Mouse (Mus musculus): ENCODE results near the gene Actn1.

The Actn1 gene

GRCm38 (mm10) chr12:80144846-80145245 is 115.3 kb downstream of the Actn1 start:
- DNase-seq (ENCODE audit: extremely low read depth, low read depth, low spot score) = no peak

- no peak for DNase-seq (ENCODE audit: extremely low read depth, low read depth, low spot score)
Observed at GRCm38 (mm10) chr12:80141470-80141869, 118.7 kb downstream of the Actn1 start.

- DNase-seq (ENCODE audit: extremely low read depth, low read depth, low spot score) = no peak
Observed at GRCm38 (mm10) chr12:80141011-80141410, 119.2 kb downstream of the Actn1 start.

GRCm38 (mm10) chr12:80137744-80138143 is 122.4 kb downstream of the Actn1 start:
- no peak for DNase-seq (ENCODE audit: extremely low read depth, low read depth, low spot score)

GRCm38 (mm10) chr12:80137246-80137645 is 122.9 kb downstream of the Actn1 start:
- no peak for DNase-seq (ENCODE audit: extremely low read depth, low read depth, low spot score)

- DNase-seq (ENCODE audit: extremely low read depth, low read depth, low spot score) = no peak
Observed at GRCm38 (mm10) chr12:80136264-80136930, 123.8 kb downstream of the Actn1 start.

- peak; percentile 68 for DNase-seq (ENCODE audit: extremely low read depth, low read depth, low spot score)
Observed at GRCm38 (mm10) chr12:80135173-80135572, 125.0 kb downstream of the Actn1 start.

GRCm38 (mm10) chr12:80133011-80133545 is 127.1 kb downstream of the Actn1 start:
- DNase-seq (ENCODE audit: extremely low read depth, low read depth, low spot score) = no peak

GRCm38 (mm10) chr12:80132250-80133003 is 127.7 kb downstream of the Actn1 start:
- no peak for DNase-seq (ENCODE audit: extremely low read depth, low read depth, low spot score)

- DNase-seq (ENCODE audit: extremely low read depth, low read depth, low spot score) = no peak
Observed at GRCm38 (mm10) chr12:80131359-80132249, 128.6 kb downstream of the Actn1 start.

- no peak for DNase-seq (ENCODE audit: extremely low read depth, low read depth, low spot score)
Observed at GRCm38 (mm10) chr12:80130558-80131358, 129.4 kb downstream of the Actn1 start.

- DNase-seq (ENCODE audit: extremely low read depth, low read depth, low spot score) = no peak
Observed at GRCm38 (mm10) chr12:80129531-80129930, 130.6 kb downstream of the Actn1 start.

- DNase-seq (ENCODE audit: extremely low read depth, low read depth, low spot score) = no peak
Observed at GRCm38 (mm10) chr12:80127191-80127762, 132.9 kb downstream of the Actn1 start.

GRCm38 (mm10) chr12:80125316-80125715 is 134.9 kb downstream of the Actn1 start:
- DNase-seq (ENCODE audit: extremely low read depth, low read depth, low spot score) = no peak

GRCm38 (mm10) chr12:80124756-80125155 is 135.4 kb downstream of the Actn1 start:
- DNase-seq (ENCODE audit: extremely low read depth, low read depth, low spot score) = no peak

GRCm38 (mm10) chr12:80124211-80124610 is 136.0 kb downstream of the Actn1 start:
- no peak for DNase-seq (ENCODE audit: extremely low read depth, low read depth, low spot score)

GRCm38 (mm10) chr12:80123227-80123803 is 136.9 kb downstream of the Actn1 start:
- no peak for DNase-seq (ENCODE audit: extremely low read depth, low read depth, low spot score)

- no peak for DNase-seq (ENCODE audit: extremely low read depth, low read depth, low spot score)
Observed at GRCm38 (mm10) chr12:80121438-80121837, 138.7 kb downstream of the Actn1 start.

- no peak for DNase-seq (ENCODE audit: extremely low read depth, low read depth, low spot score)
Observed at GRCm38 (mm10) chr12:80118588-80118987, 141.6 kb downstream of the Actn1 start.
